Mouse (Mus musculus) thymus, adult 2 months (tissue): Measurements from ENCODE around the gene Cept1. TPM values are rescaled to one million over a fixed set of nuclear protein-coding genes. Genes with fewer than 3 reads are reported as not detected.
"Not testable (repeated sequence)": the region's sequence is repeated elsewhere in the genome, so short reads cannot be mapped to it uniquely, and the experiment has no call there.

Experiments
- DNase-seq: peaks from one replicate; pipeline ENCODE4 v3.0.0; 2021
- H3K27ac ChIP-seq: fragments of 200-500 bp; 2 replicates; pipeline ENCODE4 v1.5.1; 2012; ENCODE audit warnings: low read length, control low read depth; ENCODE audit not compliant: control insufficient read depth, insufficient read depth
- H3K27me3 ChIP-seq: fragments of 200-500 bp; 2 replicates; pipeline ENCODE4 v1.6.1; 2012; ENCODE audit warnings: mild to moderate bottlenecking, low read length, moderate library complexity, mixed read lengths; ENCODE audit not compliant: control insufficient read depth, insufficient read depth
- H3K36me3 ChIP-seq: fragments of 200-500 bp; 2 replicates; pipeline ENCODE4 v1.6.1; 2012; ENCODE audit warnings: mild to moderate bottlenecking, low read length, moderate library complexity; ENCODE audit not compliant: control insufficient read depth, insufficient read depth
- H3K4me1 ChIP-seq: fragments of 200-500 bp; replicated peaks from 2 replicates; pipeline ENCODE4 v1.6.1; 2012; ENCODE audit warnings: low read length; ENCODE audit not compliant: control insufficient read depth, insufficient read depth
- H3K4me3 ChIP-seq: fragments of 200-500 bp; 2 replicates; pipeline ENCODE4 v1.5.1; 2012; ENCODE audit warnings: mild to moderate bottlenecking, low read length, control low read depth, moderate library complexity; ENCODE audit not compliant: control insufficient read depth, insufficient read depth
- CTCF ChIP-seq: fragments of 200-500 bp; IDR thresholded peaks from 2 replicates; pipeline ENCODE4 v1.5.1; 2012; ENCODE audit warnings: mild to moderate bottlenecking, control low read depth, low read length, moderate library complexity, borderline replicate concordance; ENCODE audit not compliant: control insufficient read depth, poor library complexity, insufficient read depth; ENCODE audit errors: extremely low read depth
- POLR2A ChIP-seq: fragments of 200-500 bp; IDR thresholded peaks from 2 replicates; pipeline ENCODE4 v1.6.1; 2012; ENCODE audit warnings: mild to moderate bottlenecking, low read length, control low read depth, moderate library complexity; ENCODE audit not compliant: control insufficient read depth, poor library complexity, insufficient read depth; ENCODE audit errors: extremely low read depth
- WGBS: fragments of 180-500 bp; shearing (Covaris S2); methylation state at CpG from one replicate; pipeline ENCODE4 v1.1.7; 2018; 5-methylcytosine and 5-hydroxymethylcytosine counted together
- polyA plus RNA-seq: library from polyadenylated mRNA; depleted of rRNA; stranded (reverse); fragments of >200 nt; gene quantifications from 2 replicates; pipeline ENCODE4 v1.2.3, GENCODE M21; 2012; rRNA removed

Cept1 gene
- 22.7 and 24.4 TPM in 2 replicates for polyA plus RNA-seq

- Histone ChIP-seq H3K4me3 (peak within 1 kb of the TSS; percentile 85), H3K4me1 (no peaks in the 10 kb centered on the region)
- under 1% methylated on average over 61 of the region's 63 CpGs for WGBS
Observed at GRCm38 (mm10) chr3:106547171-106547923, at the start of gene Cept1, which contains the start of gene Dram2. Cept1 (minus strand) TSS chr3:106547802. Dram2 (plus strand) TSS chr3:106547798.

GRCm38 (mm10) chr3:106593631-106594030 lies 46.0 kb upstream of the Cept1 start:
- not testable (repeated sequence) for H3K36me3 ChIP-seq, DNase-seq, H3K4me3 ChIP-seq, H3K4me1 ChIP-seq, H3K27me3 ChIP-seq, H3K27ac ChIP-seq
- 90% methylated on average over 4 of the region's 4 CpGs for WGBS

More at GRCm38 (mm10) chr3:106547171-106547923, at the start of gene Cept1, which contains the start of gene Dram2:
- Histone ChIP-seq H3K27me3 (no peaks in the 10 kb centered on the region), H3K36me3 (no peaks in the 10 kb centered on the region), H3K27ac (peak within 1 kb of the TSS; percentile 80)
- TF ChIP-seq POLR2A (peak; percentile 93), CTCF (peak; percentile 67; the same call in 1 of the 2 replicates)
- DNase-seq = peak; percentile 94

GRCm38 (mm10) chr3:106579296-106579695 lies 31.7 kb upstream of the Cept1 start:
- Histone ChIP-seq H3K27ac (no peak overlapping the region), H3K4me3 (no peak overlapping the region), H3K4me1 (no peaks in the 10 kb centered on the region), H3K27me3 (no peaks in the 10 kb centered on the region), H3K36me3 (no peaks in the 10 kb centered on the region)
- WGBS = 95% methylated on average over 2 of the region's 2 CpGs
- TF ChIP-seq POLR2A = no peak
- no peak for TF ChIP-seq CTCF
- no peak for DNase-seq

- no peak for DNase-seq
- no peaks in the 10 kb centered on the region for H3K27me3 ChIP-seq
- no peaks in the 10 kb centered on the region for H3K36me3 ChIP-seq
- TF ChIP-seq POLR2A (no peak), CTCF (no peak)
- 43% methylated on average over 3 of the region's 3 CpGs for WGBS
- no peak overlapping the region for H3K27ac ChIP-seq
- H3K4me3 ChIP-seq = no peak overlapping the region
- no peaks in the 10 kb centered on the region for H3K4me1 ChIP-seq
Observed at GRCm38 (mm10) chr3:106573191-106573590, 25.6 kb upstream of the Cept1 start.

- TF ChIP-seq CTCF (no peak), POLR2A (no peak)
- peaks cover 8% of the 10 kb centered on the region; the same call in 1 of the 2 replicates for H3K36me3 ChIP-seq
- H3K4me1 ChIP-seq = no peaks in the 10 kb centered on the region
- no peaks in the 10 kb centered on the region for H3K27me3 ChIP-seq
- no peak overlapping the region for H3K27ac ChIP-seq
- WGBS = 98% methylated on average over 3 of the region's 3 CpGs
- no peak for DNase-seq
- no peak overlapping the region for H3K4me3 ChIP-seq
Observed at GRCm38 (mm10) chr3:106565876-106566275, 18.3 kb upstream of the Cept1 start.

GRCm38 (mm10) chr3:106558271-106558670 lies 10.7 kb upstream of the Cept1 start:
- TF ChIP-seq CTCF (no peak), POLR2A (no peak)
- H3K27ac ChIP-seq = no peak overlapping the region
- no peaks in the 10 kb centered on the region for H3K27me3 ChIP-seq
- 0 out of 2 replicates have a peak, but pooled peaks cover 2% of the 10 kb centered on the region for H3K4me1 ChIP-seq
- DNase-seq = no peak
- H3K36me3 ChIP-seq = peaks cover 24% of the 10 kb centered on the region
- H3K4me3 ChIP-seq = no peak overlapping the region
